Mouse (Mus musculus) hindbrain, embryonic 11.5 days (tissue): ENCODE measurements around the gene Rab40c. TPM values are rescaled to one million over a fixed set of nuclear protein-coding genes. Genes with fewer than 3 reads are reported as not detected.

Source experiments
- ATAC-seq: fragments of 200-750 bp; cut with Nextera tagmentation; 2 replicates; pipeline ENCODE4 v1.8.0; 2017; ENCODE audit warnings: mild to moderate bottlenecking, moderate TSS enrichment, moderate library complexity; ENCODE audit not compliant: low FRiP score
- DNase-seq: peaks from one replicate; pipeline ENCODE4 v3.0.0-alpha.2; 2015; ENCODE audit warnings: low spot score
- H3K27ac ChIP-seq: fragments of 300-500 bp; sonication (generic); 2 replicates; pipeline ENCODE4 v1.5.1; 2014; ENCODE audit warnings: mild to moderate bottlenecking, low read depth, low read length
- H3K27me3 ChIP-seq: fragments of 300-500 bp; sonication (generic); 2 replicates; pipeline ENCODE4 v1.6.1; 2014; ENCODE audit warnings: mild to moderate bottlenecking, low read length, moderate library complexity, mixed read lengths; ENCODE audit not compliant: control insufficient read depth, insufficient read depth
- H3K36me3 ChIP-seq: fragments of 300-500 bp; sonication (generic); 2 replicates; pipeline ENCODE4 v1.6.1; 2014; ENCODE audit warnings: mild to moderate bottlenecking, low read length, moderate library complexity, mixed read lengths; ENCODE audit not compliant: control insufficient read depth, insufficient read depth
- H3K4me1 ChIP-seq: fragments of 300-500 bp; sonication (generic); replicated peaks from 2 replicates; pipeline ENCODE4 v1.6.1; 2014; ENCODE audit warnings: low read length, mixed read lengths; ENCODE audit not compliant: control insufficient read depth, insufficient read depth
- H3K4me2 ChIP-seq: fragments of 300-500 bp; sonication (generic); replicated peaks from 2 replicates; pipeline ENCODE4 v1.6.1; 2014; ENCODE audit warnings: mild to moderate bottlenecking, low read depth, low read length
- H3K4me3 ChIP-seq: fragments of 300-500 bp; sonication (generic); 2 replicates; pipeline ENCODE4 v1.5.1; 2014; ENCODE audit warnings: low read depth, low read length
- H3K9ac ChIP-seq: fragments of 300-500 bp; sonication (generic); 2 replicates; pipeline ENCODE4 v1.6.1; 2014; ENCODE audit warnings: low read depth, low read length
- H3K9me3 ChIP-seq: fragments of 300-500 bp; sonication (generic); 2 replicates; pipeline ENCODE4 v1.6.1; 2016; ENCODE audit warnings: low read length; ENCODE audit not compliant: control insufficient read depth
- WGBS: fragments of 180-500 bp; shearing (Covaris S2); extraction: QIAGEN DNeasy Blood & Tissue Kit; methylation state at CpG from one replicate; pipeline ENCODE4 v1.1.7; 2014; 5-methylcytosine and 5-hydroxymethylcytosine counted together
- polyA plus RNA-seq: library from polyadenylated mRNA; unstranded; fragments of >200 nt; fragmentation: Nextera tagmentation; extraction: Ambion mirVana; gene quantifications from 2 replicates; pipeline ENCODE4 v1.2.1, GENCODE M21; 2014

The Rab40c gene
- polyA plus RNA-seq, 1 experiment from 2014 or later: 19.1 TPM

DNA sequence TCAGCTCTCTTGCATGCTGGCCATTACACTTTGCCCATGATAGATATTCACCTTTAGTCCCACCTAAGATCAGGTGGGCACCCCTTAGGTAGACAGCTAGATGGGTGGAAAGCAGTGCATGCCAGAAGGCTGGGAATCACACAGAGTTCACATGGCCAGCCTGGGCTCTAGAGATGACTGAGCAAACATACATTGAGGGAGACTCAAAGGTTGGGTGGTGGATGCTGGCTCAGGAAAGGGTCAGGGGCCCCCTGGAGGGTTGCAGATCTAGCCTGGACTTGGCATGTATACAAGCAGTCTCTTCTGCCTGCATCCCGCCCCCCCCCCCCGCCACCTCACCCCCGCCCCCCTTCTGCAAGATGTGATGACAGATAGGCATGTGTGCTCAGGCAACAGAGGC, 31.2 kb upstream of the Rab40c start:
- DNase-seq (no peak), ATAC-seq (no peak)
- H3K9me3 ChIP-seq: no peaks in the 10 kb centered on the region
- H3K4me2 ChIP-seq: no peak overlapping the region
- H3K36me3 ChIP-seq: no peaks in the 10 kb centered on the region
- H3K4me1 ChIP-seq: peaks cover 3% of the 10 kb centered on the region; the same call in 1 of the 2 replicates
- H3K9ac ChIP-seq: no peak overlapping the region
- no peak overlapping the region for H3K4me3 ChIP-seq
- WGBS: 7% methylated on average over 3 of the region's 3 CpGs
- peaks cover 35% of the 10 kb centered on the region for H3K27me3 ChIP-seq
- H3K27ac ChIP-seq: no peak overlapping the region

GRCm38 (mm10) chr17:25949981-25950380, 30.5 kb upstream of the Rab40c start:
- WGBS: 75% methylated on average over 5 of the region's 5 CpGs
- no peak for DNase-seq
- no peak overlapping the region for H3K9ac ChIP-seq
- H3K27me3 ChIP-seq: peaks cover 35% of the 10 kb centered on the region
- H3K4me3 ChIP-seq: no peak overlapping the region
- no peaks in the 10 kb centered on the region for H3K36me3 ChIP-seq
- H3K4me2 ChIP-seq: no peak overlapping the region
- H3K9me3 ChIP-seq: no peaks in the 10 kb centered on the region
- ATAC-seq: no peak
- H3K4me1 ChIP-seq: peaks cover 5% of the 10 kb centered on the region; the same call in 1 of the 2 replicates
- no peak overlapping the region for H3K27ac ChIP-seq

- WGBS: 83% methylated on average over 8 of the region's 8 CpGs
- ATAC-seq: no peak
- no peak for DNase-seq
- Histone ChIP-seq H3K4me1 (peaks cover 5% of the 10 kb centered on the region; the same call in 1 of the 2 replicates), H3K36me3 (no peaks in the 10 kb centered on the region), H3K4me3 (no peak overlapping the region), H3K4me2 (no peak overlapping the region), H3K9ac (no peak overlapping the region), H3K9me3 (no peaks in the 10 kb centered on the region), H3K27me3 (peaks cover 32% of the 10 kb centered on the region), H3K27ac (no peak overlapping the region)
These were observed 28.5 kb upstream of the Rab40c start for GRCm38 (mm10) chr17:25948051-25948450.

GRCm38 (mm10) chr17:25947576-25947975, 28.0 kb upstream of the Rab40c start:
- no peak for ATAC-seq
- WGBS: 89% methylated on average over 4 of the region's 4 CpGs
- H3K27me3 ChIP-seq: peaks cover 27% of the 10 kb centered on the region
- no peak overlapping the region for H3K27ac ChIP-seq
- H3K4me1 ChIP-seq: peaks cover 5% of the 10 kb centered on the region; the same call in 1 of the 2 replicates
- no peak overlapping the region for H3K4me3 ChIP-seq
- no peak overlapping the region for H3K4me2 ChIP-seq
- H3K9ac ChIP-seq: no peak overlapping the region
- no peak for DNase-seq
- H3K36me3 ChIP-seq: no peaks in the 10 kb centered on the region
- H3K9me3 ChIP-seq: no peaks in the 10 kb centered on the region

- Histone ChIP-seq H3K4me3 (no peak overlapping the region), H3K9ac (no peak overlapping the region), H3K4me1 (peaks cover 3% of the 10 kb centered on the region; the same call in 1 of the 2 replicates), H3K36me3 (no peaks in the 10 kb centered on the region), H3K4me2 (no peak overlapping the region), H3K9me3 (no peaks in the 10 kb centered on the region), H3K27me3 (peaks cover 20% of the 10 kb centered on the region), H3K27ac (no peak overlapping the region)
- DNase-seq (no peak), ATAC-seq (no peak)
- 84% methylated on average over 8 of the region's 8 CpGs for WGBS
These were observed 27.4 kb upstream of the Rab40c start for GRCm38 (mm10) chr17:25946891-25947290.

DNA sequence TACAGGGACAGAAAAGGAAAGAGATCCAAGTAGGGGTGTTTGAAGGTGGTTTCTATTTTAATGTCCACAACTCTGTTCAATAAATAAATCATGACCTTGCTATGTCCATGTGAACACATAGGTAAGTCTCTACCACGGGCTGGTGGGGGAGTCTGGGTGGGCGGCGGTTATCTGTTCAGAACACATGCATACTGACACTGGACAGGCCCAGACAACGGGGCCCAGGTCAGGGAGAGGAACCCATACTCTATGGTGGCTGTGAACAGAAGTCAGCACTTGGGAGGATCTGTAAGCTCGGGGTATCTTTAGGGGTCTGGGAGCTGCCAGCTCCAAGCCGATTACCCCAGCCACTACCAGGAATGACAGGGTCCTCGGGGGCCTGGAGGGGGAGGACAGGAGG, 26.8 kb upstream of the Rab40c start:
- Histone ChIP-seq H3K4me1 (0 out of 2 replicates have a peak, but pooled peaks cover 2% of the 10 kb centered on the region), H3K4me2 (no peak overlapping the region), H3K27ac (no peak overlapping the region), H3K9ac (no peak overlapping the region), H3K4me3 (no peak overlapping the region), H3K27me3 (peaks cover 15% of the 10 kb centered on the region), H3K36me3 (no peaks in the 10 kb centered on the region), H3K9me3 (no peaks in the 10 kb centered on the region)
- ATAC-seq: no peak
- no peak for DNase-seq
- WGBS: 84% methylated on average over 7 of the region's 7 CpGs

GRCm38 (mm10) chr17:25945517-25946155, 26.1 kb upstream of the Rab40c start:
- Histone ChIP-seq H3K4me1 (peaks cover 2% of the 10 kb centered on the region), H3K27ac (no peak overlapping the region), H3K4me3 (no peak overlapping the region), H3K9ac (no peak overlapping the region), H3K4me2 (no peak overlapping the region), H3K9me3 (no peaks in the 10 kb centered on the region), H3K27me3 (peaks cover 8% of the 10 kb centered on the region), H3K36me3 (no peaks in the 10 kb centered on the region)
- 62% methylated on average over 9 of the region's 9 CpGs for WGBS
- DNase-seq (no peak), ATAC-seq (no peak)

- no peaks in the 10 kb centered on the region for H3K9me3 ChIP-seq
- no peak within 1 kb of the TSS for H3K9ac ChIP-seq
- H3K4me1 ChIP-seq: peaks cover 4% of the 10 kb centered on the region
- 52% methylated on average over 6 of the region's 6 CpGs for WGBS
- no peak within 1 kb of the TSS for H3K4me3 ChIP-seq
- no peak within 1 kb of the TSS for H3K27ac ChIP-seq
- no peak for ATAC-seq
- no peaks in the 10 kb centered on the region for H3K27me3 ChIP-seq
- no peaks in the 10 kb centered on the region for H3K36me3 ChIP-seq
- DNase-seq: no peak
- no peak within 1 kb of the TSS for H3K4me2 ChIP-seq
These were observed 25.0 kb upstream of the Rab40c start, which contains the start of the genes Pigq and Nhlrc4 for GRCm38 (mm10) chr17:25944366-25945163. Gene Pigq (minus strand): TSS chr17:25944936. Gene Nhlrc4 (minus strand): TSS chr17:25944961.
